Mouse (Mus musculus): ENCODE data around the gene Ralgapa1. TPM values are rescaled to one million over a fixed set of nuclear protein-coding genes. Genes with fewer than 3 reads are reported as not detected.

Ralgapa1 gene
- total and polyA plus RNA-seq, 3 experiments: 14.1 to 111 (median 29.7) TPM

DNA sequence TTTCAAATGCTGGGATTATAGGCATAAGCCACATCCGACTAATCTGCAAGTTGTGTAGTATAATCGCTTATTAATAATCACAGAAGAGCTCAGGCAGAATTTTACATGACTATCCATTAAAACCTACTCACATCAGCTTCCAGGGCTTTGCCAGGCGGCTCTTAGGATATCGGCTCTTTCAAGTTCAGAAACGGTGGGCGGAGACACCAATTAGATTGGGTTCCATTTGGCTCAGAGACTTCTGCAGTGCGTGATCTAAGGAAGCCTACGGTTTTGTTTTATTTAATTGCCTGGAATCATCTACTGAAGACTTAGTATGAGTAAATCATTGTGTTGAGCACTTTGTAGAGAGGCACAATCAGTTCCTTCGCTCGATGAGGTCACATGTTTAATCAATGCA lies 249.3 kb downstream of the Ralgapa1 start:
- H3K9me3 ChIP-seq (replicated peaks; ENCODE audit: insufficient read depth, low read length): no peaks in the 10 kb centered on the region
- no peak overlapping the region for H3K9ac ChIP-seq (ENCODE audit: control insufficient read depth, low read depth, low read length, poor library complexity, severe bottlenecking)
- H3K36me3 ChIP-seq (ENCODE audit: control insufficient read depth in 1 of 2, insufficient read depth in 2 of 2, low read length in 2 of 2): peaks cover 0 to 5% of the 10 kb centered on the region in 2 experiments; a peak in 1 of 4 replicates
- no peak overlapping the region for H3K27ac ChIP-seq (ENCODE audit: control insufficient read depth, low read depth, low read length)
- no peak for TF ChIP-seq TBP (IDR thresholded peaks at IDR 0.05; ENCODE audit: low read depth, low read length)
- no peak for TF ChIP-seq KAT2A (conservative IDR thresholded peaks at IDR 0.05; ENCODE audit: low read depth, low read length)
- TF ChIP-seq USF1 (IDR thresholded peaks at IDR 0.05; ENCODE audit: low read depth, low read length): no peak
- no peak for TF ChIP-seq MAFK (IDR thresholded peaks at IDR 0.05; ENCODE audit: borderline replicate concordance, low read depth, low read length)
- no peak for TF ChIP-seq ZKSCAN1 (IDR thresholded peaks at IDR 0.05; ENCODE audit: low read depth, low read length)
- TF ChIP-seq GABPA (IDR thresholded peaks at IDR 0.05; ENCODE audit: low read depth, low read length): no peak
- TF ChIP-seq USF2 (IDR thresholded peaks at IDR 0.05; ENCODE audit: borderline replicate concordance in 1 of 2, insufficient read depth in 1 of 2, low read depth in 1 of 2, low read length in 2 of 2): no peak
- no peak for TF ChIP-seq BHLHE40 (IDR thresholded peaks at IDR 0.05; ENCODE audit: borderline replicate concordance, low read depth, low read length)
- TF ChIP-seq ZNF384 (IDR thresholded peaks at IDR 0.05; ENCODE audit: low read depth, low read length): no peak
- no peak for TF ChIP-seq SMC3 (IDR thresholded peaks at IDR 0.05; ENCODE audit: low read depth, low read length)
- no peak for DNase-seq (ENCODE audit: low read depth, low spot score)
- peaks cover 1 to 3% of the 10 kb centered on the region in 2 experiments; a peak in 1 of 4 replicates for H3K27me3 ChIP-seq (ENCODE audit: control insufficient read depth in 1 of 2, insufficient read depth in 2 of 2, low read length in 2 of 2)
- peaks cover 0 to 11% of the 10 kb centered on the region in 2 experiments; a peak in 2 of 4 replicates for H3K4me1 ChIP-seq (ENCODE audit: control insufficient read depth in 1 of 2, insufficient read depth in 2 of 2, low read length in 2 of 2)
- H3K4me3 ChIP-seq (ENCODE audit: control insufficient read depth in 1 of 2, insufficient read depth in 1 of 2, low read depth in 2 of 2, low read length in 2 of 2): no peak overlapping the region
- no peaks in the 10 kb centered on the region for H3K79me2 ChIP-seq (ENCODE audit: control insufficient read depth, insufficient read depth, low read length, poor library complexity)

DNA sequence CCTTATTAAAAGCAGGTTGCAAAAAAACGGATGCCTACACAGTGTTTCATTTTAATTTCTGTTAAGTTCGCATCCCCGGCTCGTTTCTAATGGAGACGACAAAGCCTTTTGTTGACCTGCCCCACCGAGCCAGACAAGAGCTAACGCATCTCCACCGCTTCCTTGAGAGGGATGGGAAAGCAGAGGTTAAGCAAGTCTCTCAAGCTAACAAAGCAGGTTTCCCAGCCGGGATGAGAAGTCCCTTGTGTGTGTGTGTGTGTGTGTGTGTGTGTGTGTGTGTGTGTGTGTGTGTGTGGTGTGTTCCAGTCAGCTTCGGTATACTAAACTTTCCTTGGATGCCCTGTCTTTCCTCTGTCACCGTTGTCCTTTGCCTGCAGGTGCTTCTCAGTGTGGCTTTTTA lies 249.8 kb downstream of the Ralgapa1 start:
- H3K27ac ChIP-seq (ENCODE audit: control insufficient read depth, low read depth, low read length): no peak overlapping the region
- no peak for DNase-seq (ENCODE audit: low read depth, low spot score)
- H3K4me3 ChIP-seq (ENCODE audit: control insufficient read depth in 1 of 2, insufficient read depth in 1 of 2, low read depth in 2 of 2, low read length in 2 of 2): no peak overlapping the region
- H3K36me3 ChIP-seq (ENCODE audit: control insufficient read depth in 1 of 2, insufficient read depth in 2 of 2, low read length in 2 of 2): peaks cover 0 to 5% of the 10 kb centered on the region in 2 experiments; a peak in 1 of 4 replicates
- H3K79me2 ChIP-seq (ENCODE audit: control insufficient read depth, insufficient read depth, low read length, poor library complexity): no peaks in the 10 kb centered on the region
- TF ChIP-seq MEF2A (IDR thresholded peaks at IDR 0.05; ENCODE audit: extremely low read depth, insufficient replicate concordance, low read depth, low read length, poor library complexity, severe bottlenecking): no peak
- H3K27me3 ChIP-seq (ENCODE audit: control insufficient read depth in 1 of 2, insufficient read depth in 2 of 2, low read length in 2 of 2): peaks cover 1 to 3% of the 10 kb centered on the region in 2 experiments; a peak in 1 of 4 replicates
- H3K9me3 ChIP-seq (replicated peaks; ENCODE audit: insufficient read depth, low read length): no peaks in the 10 kb centered on the region
- no peak overlapping the region for H3K9ac ChIP-seq (ENCODE audit: control insufficient read depth, low read depth, low read length, poor library complexity, severe bottlenecking)
- H3K4me1 ChIP-seq (ENCODE audit: control insufficient read depth in 1 of 2, insufficient read depth in 2 of 2, low read length in 2 of 2): peaks cover 0 to 11% of the 10 kb centered on the region in 2 experiments; a peak in 2 of 4 replicates

DNA sequence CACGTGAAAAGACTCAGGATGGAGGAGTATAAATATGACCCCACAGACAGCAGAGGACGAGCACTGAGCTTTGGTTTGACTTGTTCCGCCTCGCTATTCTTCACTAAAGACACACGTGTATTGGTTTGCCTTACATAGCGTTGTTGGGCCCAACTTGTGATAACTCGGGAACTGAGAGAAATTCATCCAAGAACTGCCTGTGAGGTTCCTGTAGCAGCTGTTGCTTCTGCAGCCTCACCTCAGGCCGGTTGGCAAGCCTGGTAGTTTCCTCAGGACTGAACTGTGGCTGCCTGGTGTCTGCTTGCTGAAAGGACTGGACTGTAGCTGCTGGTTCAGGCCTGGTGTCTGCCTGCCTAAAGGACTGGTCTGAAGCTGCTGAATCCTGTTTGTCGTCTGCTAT lies 250.3 kb downstream of the Ralgapa1 start:
- Histone ChIP-seq H3K36me3 (ENCODE audit: control insufficient read depth in 1 of 2, insufficient read depth in 2 of 2, low read length in 2 of 2) (peaks cover 0 to 5% of the 10 kb centered on the region in 2 experiments; a peak in 1 of 4 replicates), H3K4me3 (ENCODE audit: control insufficient read depth in 1 of 2, insufficient read depth in 1 of 2, low read depth in 2 of 2, low read length in 2 of 2) (no peak overlapping the region), H3K27ac (ENCODE audit: control insufficient read depth, low read depth, low read length) (no peak overlapping the region), H3K9me3 (replicated peaks; ENCODE audit: insufficient read depth, low read length) (no peaks in the 10 kb centered on the region), H3K27me3 (ENCODE audit: control insufficient read depth in 1 of 2, insufficient read depth in 2 of 2, low read length in 2 of 2) (peaks cover 1 to 3% of the 10 kb centered on the region in 2 experiments; a peak in 1 of 4 replicates), H3K79me2 (ENCODE audit: control insufficient read depth, insufficient read depth, low read length, poor library complexity) (no peaks in the 10 kb centered on the region), H3K4me1 (ENCODE audit: control insufficient read depth in 1 of 2, insufficient read depth in 2 of 2, low read length in 2 of 2) (peaks cover 0 to 11% of the 10 kb centered on the region in 2 experiments; a peak in 2 of 4 replicates), H3K9ac (ENCODE audit: control insufficient read depth, low read depth, low read length, poor library complexity, severe bottlenecking) (no peak overlapping the region)
- DNase-seq (ENCODE audit: low read depth, low spot score): no peak
- TF ChIP-seq SIN3A (IDR thresholded peaks at IDR 0.05; ENCODE audit: low read length) (no peak), NELFE (IDR thresholded peaks at IDR 0.05; ENCODE audit: low read depth, low read length) (no peak), EP300 (IDR thresholded peaks at IDR 0.05; ENCODE audit: low read depth in 1 of 2, low read length in 2 of 2) (no peak), ZMIZ1 (IDR thresholded peaks at IDR 0.05; ENCODE audit: low read depth, low read length) (no peak), POLR2AphosphoS5 (IDR thresholded peaks at IDR 0.05; ENCODE audit: borderline replicate concordance, low read depth, low read length) (no peak), KAT2A (conservative IDR thresholded peaks at IDR 0.05; ENCODE audit: low read depth, low read length) (no peak), CHD1 (IDR thresholded peaks at IDR 0.05; ENCODE audit: low read depth, low read length) (no peak), GABPA (IDR thresholded peaks at IDR 0.05; ENCODE audit: low read depth, low read length) (no peak), E2F4 (IDR thresholded peaks at IDR 0.05; ENCODE audit: borderline replicate concordance, low read depth, low read length) (no peak)
